Mouse (Mus musculus) lung, embryonic 15.5 days (tissue): ENCODE measurements around the gene Mlf1. TPM values are rescaled to one million over a fixed set of nuclear protein-coding genes. Genes with fewer than 3 reads are reported as not detected.

Experiments used
- polyA plus RNA-seq: library from polyadenylated mRNA; unstranded; fragments of >200 nt; fragmentation: Nextera tagmentation; extraction: Ambion mirVana; gene quantifications from 2 replicates; pipeline ENCODE4 v1.2.1, GENCODE M21; 2015

Gene Mlf1
- polyA plus RNA-seq, 1 experiment from 2014 or later: 41.1 TPM

Other genes with a start within 250 kb of the Mlf1 start
- not detected in 2 replicates for gene Gm17402, start 1.1 kb downstream of the Mlf1 start, polyA plus RNA-seq
- gene Gfm1, start 56.0 kb downstream of the Mlf1 start, polyA plus RNA-seq: 42.8 and 49.0 TPM in 2 replicates
- gene Lxn, start 89.8 kb downstream of the Mlf1 start, polyA plus RNA-seq: 181 and 189 TPM in 2 replicates
- gene Rarres1, start 141.4 kb downstream of the Mlf1 start, polyA plus RNA-seq: 4.9 and 6.8 TPM in 2 replicates
- gene Mfsd1, start 208.6 kb downstream of the Mlf1 start, polyA plus RNA-seq: 51.0 and 52.1 TPM in 2 replicates